Mouse (Mus musculus) CH12.LX (cell line): ENCODE results near the gene Uri1. TPM values are rescaled to one million over a fixed set of nuclear protein-coding genes. Genes with fewer than 3 reads are reported as not detected.

Experiments
- DNase-seq: peaks from one replicate; pipeline ENCODE4 v3.0.0-alpha.2; 2013; ENCODE audit errors: extremely low read depth
- H3K27ac ChIP-seq: 2 replicates; pipeline ENCODE4 v1.5.1; 2012; ENCODE audit warnings: low read depth, mild to moderate bottlenecking, control low read depth, moderate library complexity; ENCODE audit not compliant: insufficient read depth
- H3K27me3 ChIP-seq: replicated peaks from 2 replicates; pipeline ENCODE3; 2012; ENCODE audit warnings: inconsistent platforms
- H3K36me3 ChIP-seq, 2 experiments: replicated peaks in 1 of 2; 2 replicates each; pipeline versions ENCODE3 to v1.6.1; 2012; ENCODE audit warnings: inconsistent platforms in 1 of 2, low read length in 1 of 2, mild to moderate bottlenecking in 1 of 2, mixed read lengths in 1 of 2, moderate library complexity in 1 of 2; ENCODE audit not compliant: control insufficient read depth in 1 of 2, insufficient read depth in 1 of 2
- H3K4me1 ChIP-seq, 2 experiments: 2 replicates each; pipeline ENCODE4 v1.6.1; 2012; ENCODE audit warnings: inconsistent platforms in 1 of 2, moderate library complexity in 1 of 2; ENCODE audit not compliant: insufficient read depth in 2 of 2, control insufficient read depth in 1 of 2
- H3K4me2 ChIP-seq: 2 replicates; pipeline ENCODE4 v1.6.1; 2012; ENCODE audit warnings: low read depth, mild to moderate bottlenecking, control low read depth; ENCODE audit not compliant: poor library complexity, insufficient read depth, severe bottlenecking
- H3K4me3 ChIP-seq, 3 experiments: fragments of 150-350 bp in 1 of 3; sonication (generic) in 1 of 3; replicated peaks in 1 of 3; 2 replicates each; pipeline versions ENCODE3 to v1.5.1; 2011 to 2012; ENCODE audit warnings: low read depth in 2 of 3, low read length in 2 of 3, mild to moderate bottlenecking in 2 of 3, moderate library complexity in 2 of 3, control low read depth in 1 of 3, improper control_type of control experiment in 1 of 3, inconsistent platforms in 1 of 3, mixed read lengths in 1 of 3; ENCODE audit not compliant: poor library complexity in 1 of 3
- H3K79me2 ChIP-seq: replicated peaks from 2 replicates; pipeline ENCODE4 v1.6.1; 2012; ENCODE audit warnings: mild to moderate bottlenecking, moderate library complexity; ENCODE audit not compliant: control insufficient read depth, poor library complexity, insufficient read depth, severe bottlenecking; ENCODE audit errors: extremely low read depth
- H3K9ac ChIP-seq: 2 replicates; pipeline ENCODE4 v1.6.1; 2012; ENCODE audit warnings: low read depth, mild to moderate bottlenecking, control low read depth, moderate library complexity; ENCODE audit not compliant: insufficient read depth
- H3K9me3 ChIP-seq: replicated peaks from 2 replicates; pipeline ENCODE3; 2012; ENCODE audit warnings: low read length, inconsistent platforms, mixed read lengths
- BHLHE40 ChIP-seq: IDR thresholded peaks from 2 replicates; pipeline ENCODE4 v1.6.1; 2011; ENCODE audit warnings: mild to moderate bottlenecking, low read depth, low read length, improper control_type of control experiment
- CHD2 ChIP-seq: IDR thresholded peaks from 2 replicates; pipeline ENCODE4 v1.6.1; 2011; ENCODE audit warnings: low read length, improper control_type of control experiment
- CTCF ChIP-seq, 2 experiments: IDR thresholded peaks in 1 of 2; conservative IDR thresholded peaks in 1 of 2; 2 replicates each; pipeline ENCODE4 v1.5.1; 2011 to 2012; ENCODE audit warnings: low read depth in 2 of 2, low read length in 2 of 2, improper control_type of control experiment in 1 of 2, inconsistent platforms in 1 of 2, mild to moderate bottlenecking in 1 of 2, moderate library complexity in 1 of 2
- E2F4 ChIP-seq: IDR thresholded peaks from 2 replicates; pipeline ENCODE4 v1.6.1; 2011; ENCODE audit warnings: low read depth, low read length, improper control_type of control experiment; ENCODE audit not compliant: insufficient replicate concordance
- EP300 ChIP-seq: IDR thresholded peaks from 2 replicates; pipeline ENCODE4 v1.6.1; 2011; ENCODE audit warnings: low read length, improper control_type of control experiment
- ETS1 ChIP-seq: conservative IDR thresholded peaks from 2 replicates; pipeline ENCODE4 v1.6.1; 2012; ENCODE audit warnings: low read depth, mild to moderate bottlenecking, inconsistent platforms, low read length, improper control_type of control experiment, moderate library complexity
- HCFC1 ChIP-seq: IDR thresholded peaks from 2 replicates; pipeline ENCODE4 v1.6.1; 2012; ENCODE audit warnings: low read depth, mild to moderate bottlenecking, inconsistent platforms, low read length, improper control_type of control experiment
- IRF4 ChIP-seq: IDR thresholded peaks from 2 replicates; pipeline ENCODE4 v1.6.1; 2014; ENCODE audit warnings: low read depth, mild to moderate bottlenecking, inconsistent platforms, low read length, improper control_type of control experiment
- JUN ChIP-seq: IDR thresholded peaks from 2 replicates; pipeline ENCODE4 v1.6.1; 2011; ENCODE audit warnings: low read depth, mild to moderate bottlenecking, low read length, improper control_type of control experiment, moderate library complexity; ENCODE audit not compliant: insufficient read depth
- JUND ChIP-seq: conservative IDR thresholded peaks from 2 replicates; pipeline ENCODE4 v1.6.1; 2011; ENCODE audit warnings: low read depth, low read length, improper control_type of control experiment
- MAFK ChIP-seq: IDR thresholded peaks from 2 replicates; pipeline ENCODE4 v1.6.1; 2011; ENCODE audit warnings: low read length, improper control_type of control experiment; ENCODE audit not compliant: insufficient replicate concordance
- MAZ ChIP-seq: IDR thresholded peaks from 2 replicates; pipeline ENCODE4 v1.6.1; 2012; ENCODE audit warnings: low read depth, mild to moderate bottlenecking, inconsistent platforms, low read length, improper control_type of control experiment, moderate library complexity
- MEF2A ChIP-seq: IDR thresholded peaks from 2 replicates; pipeline ENCODE4 v1.6.1; 2014; ENCODE audit warnings: low read depth, mild to moderate bottlenecking, inconsistent platforms, low read length, improper control_type of control experiment, borderline replicate concordance
- MYC ChIP-seq: IDR thresholded peaks from 2 replicates; pipeline ENCODE4 v1.6.1; 2011; ENCODE audit warnings: low read depth, mild to moderate bottlenecking, improper control_type of control experiment, low read length
- NELFE ChIP-seq: IDR thresholded peaks from 2 replicates; pipeline ENCODE4 v1.6.1; 2011; ENCODE audit warnings: low read depth, low read length, improper control_type of control experiment
- NRF1 ChIP-seq: IDR thresholded peaks from 2 replicates; pipeline ENCODE4 v1.6.1; 2014; ENCODE audit warnings: low read depth, mild to moderate bottlenecking, inconsistent platforms, low read length, improper control_type of control experiment, moderate library complexity
- PAX5 ChIP-seq: IDR thresholded peaks from 2 replicates; pipeline ENCODE4 v1.6.1; 2012; ENCODE audit warnings: low read length, inconsistent platforms, mixed read lengths
- POLR2A ChIP-seq: IDR thresholded peaks from 2 replicates; pipeline ENCODE4 v1.6.1; 2011; ENCODE audit warnings: low read depth, mild to moderate bottlenecking, improper control_type of control experiment, low read length
- POLR2AphosphoS2 ChIP-seq: IDR thresholded peaks from 2 replicates; pipeline ENCODE4 v1.6.1; 2011; ENCODE audit warnings: low read depth, low read length, improper control_type of control experiment
- RAD21 ChIP-seq: IDR thresholded peaks from 2 replicates; pipeline ENCODE4 v1.6.1; 2011; ENCODE audit warnings: low read depth, mild to moderate bottlenecking, low read length, improper control_type of control experiment, moderate library complexity
- SIN3A ChIP-seq: IDR thresholded peaks from 2 replicates; pipeline ENCODE4 v1.6.1; 2012; ENCODE audit warnings: low read length, improper control_type of control experiment, inconsistent platforms
- SMC3 ChIP-seq: IDR thresholded peaks from 2 replicates; pipeline ENCODE4 v1.6.1; 2011; ENCODE audit warnings: low read depth, low read length, improper control_type of control experiment
- USF1 ChIP-seq: IDR thresholded peaks from 2 replicates; pipeline ENCODE4 v1.6.1; 2014; ENCODE audit warnings: low read depth, mild to moderate bottlenecking, inconsistent platforms, low read length, improper control_type of control experiment
- ZC3H11A ChIP-seq: IDR thresholded peaks from 2 replicates; pipeline ENCODE4 v1.6.1; 2012; ENCODE audit warnings: low read depth, mild to moderate bottlenecking, inconsistent platforms, low read length, improper control_type of control experiment
- ZNF384 ChIP-seq: IDR thresholded peaks from 2 replicates; pipeline ENCODE4 v1.6.1; 2012; ENCODE audit warnings: low read depth, low read length, improper control_type of control experiment, inconsistent platforms
- dilution Hi-C: fragments of 300-500 bp; cut with MboI; formaldehyde crosslinking; loops from 2 replicates; pipeline ENCODE4 v1.14.3; 2020; ENCODE audit warnings: low sequenced_read_pairs; ENCODE audit not compliant: extremely low pct_unique_long_range_greater_than_20kb, extremely low pct_ligation_motif_present
- in situ Hi-C: fragments of 300-500 bp; cut with MboI; formaldehyde crosslinking; loops from 3 replicates; pipeline ENCODE4 v1.14.3; 2019; ENCODE audit warnings: low sequenced_read_pairs, low pct_ligation_motif_present, low pct_unique_long_range_greater_than_20kb, mixed read lengths
- polyA plus RNA-seq: library from polyadenylated mRNA; unstranded; fragments of >175 nt; gene quantifications from 2 replicates; pipeline ENCODE4 v1.2.1, GENCODE M21; 2012; ENCODE audit warnings: low read depth; ENCODE audit not compliant: insufficient read length
- total RNA-seq, 2 experiments: library from RNA; depleted of rRNA; stranded (reverse); fragments of 300-350 nt in 1 of 2; fragments of >200 nt in 1 of 2; gene quantifications; 2 replicates each; pipeline ENCODE4 v1.2.3; 2012 to 2014

Uri1 gene
- total and polyA plus RNA-seq, 3 experiments: 37.1 to 53.3 (median 50.1) TPM

DNA sequence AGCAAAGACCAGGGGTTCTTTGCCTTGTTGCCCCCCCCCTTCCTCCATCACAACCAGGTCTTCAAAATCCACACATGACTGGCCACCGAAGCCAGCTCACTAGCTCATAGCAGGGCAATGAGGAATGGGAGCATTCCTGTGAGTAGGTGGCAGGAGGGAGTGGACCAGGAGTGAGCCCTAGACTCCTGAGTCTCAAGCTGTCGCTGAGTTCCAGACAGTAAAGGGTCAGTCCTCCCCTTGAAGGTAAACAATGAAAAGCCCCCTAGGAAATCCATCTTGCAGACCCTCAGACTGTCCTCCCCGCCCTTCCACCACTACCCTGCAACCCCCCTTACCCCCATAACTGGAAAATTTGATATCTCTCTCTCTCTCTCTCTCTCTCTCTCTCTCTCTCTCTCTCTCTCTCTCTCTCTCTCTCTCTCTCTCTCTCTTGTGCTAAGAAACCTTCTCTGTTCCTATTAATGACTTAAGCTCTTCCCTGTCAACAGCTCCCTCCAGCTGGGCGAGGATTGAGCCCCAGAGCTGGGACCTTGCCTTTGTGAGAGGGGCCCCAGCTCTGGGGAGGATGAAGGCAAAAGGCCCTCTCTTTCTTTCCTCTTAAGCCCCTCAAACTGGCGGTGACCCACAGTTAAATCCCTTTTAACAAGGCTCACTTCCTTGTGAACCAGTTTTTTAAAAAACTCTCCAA, 112.1 kb downstream of the Uri1 start:
- Histone ChIP-seq H3K4me1 (no peaks in the 10 kb centered on the region), H3K27me3 (peaks cover 42% of the 10 kb centered on the region), H3K4me3 (no peak overlapping the region), H3K79me2 (no peaks in the 10 kb centered on the region), H3K36me3 (no peaks in the 10 kb centered on the region), H3K4me2 (no peak overlapping the region), H3K9me3 (peaks cover 3% of the 10 kb centered on the region), H3K27ac (no peak overlapping the region), H3K9ac (no peak overlapping the region)
- dilution Hi-C loops: no loop called here
- TF ChIP-seq POLR2A (no peak), JUND (no peak), MAFK (no peak), IRF4 (no peak), CHD2 (no peak), E2F4 (no peak), MYC (no peak), NRF1 (no peak), USF1 (no peak), POLR2AphosphoS2 (no peak), ZC3H11A (no peak), NELFE (no peak)
- in situ Hi-C loops: no loop called here
- DNase-seq: no peak

DNA sequence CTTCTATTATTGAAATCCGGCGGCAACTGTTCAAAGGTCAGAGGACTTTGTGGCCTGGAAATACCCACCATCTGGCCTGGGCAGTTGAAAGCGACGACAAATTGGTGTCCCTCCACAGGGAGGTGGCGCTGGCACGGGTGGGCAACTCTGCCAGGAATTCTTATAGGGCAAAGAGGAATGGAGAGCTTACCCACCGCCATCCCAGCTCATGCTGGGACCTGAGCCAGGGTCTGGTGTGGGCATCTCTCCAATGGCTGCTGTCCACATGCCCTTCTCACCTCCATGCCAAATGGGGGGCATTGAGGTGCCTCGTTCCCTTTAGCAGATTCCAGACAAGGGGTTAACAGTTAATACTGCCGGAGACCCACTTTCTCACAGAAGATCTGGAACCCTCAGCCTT, 113.2 kb downstream of the Uri1 start:
- Histone ChIP-seq H3K9me3 (peaks cover 3% of the 10 kb centered on the region), H3K4me2 (no peak overlapping the region), H3K4me3 (no peak overlapping the region), H3K36me3 (no peaks in the 10 kb centered on the region), H3K27ac (no peak overlapping the region), H3K79me2 (no peaks in the 10 kb centered on the region), H3K4me1 (no peaks in the 10 kb centered on the region), H3K9ac (no peak overlapping the region), H3K27me3 (peaks cover 43% of the 10 kb centered on the region)
- dilution Hi-C loops (no loop called here), in situ Hi-C loops (no loop called here)
- no peak for TF ChIP-seq MEF2A
- no peak for TF ChIP-seq PAX5
- no peak for TF ChIP-seq JUND
- no peak for TF ChIP-seq JUN
- no peak for TF ChIP-seq EP300
- no peak for TF ChIP-seq RAD21
- no peak for TF ChIP-seq MAFK
- TF ChIP-seq ZNF384: no peak
- TF ChIP-seq SIN3A: no peak
- TF ChIP-seq MAZ: no peak
- no peak for TF ChIP-seq IRF4
- TF ChIP-seq HCFC1: no peak
- TF ChIP-seq USF1: no peak
- no peak for TF ChIP-seq SMC3
- no peak for TF ChIP-seq ETS1
- TF ChIP-seq BHLHE40: no peak
- no peak for TF ChIP-seq CTCF (conservative IDR thresholded peaks at IDR 0.05 in 1 of 2, IDR thresholded peaks at IDR 0.05 in 1 of 2; ENCODE audit: low read depth in 2 of 2, low read length in 2 of 2)
- TF ChIP-seq NRF1: no peak
- DNase-seq: no peak
